Mouse (Mus musculus) embryo, embryonic 11.5 days (tissue): ENCODE measurements around the gene Zfp706.
A peak's percentile ranks its signal among the peaks of the same experiment; 100 is the strongest.

Source experiments
- DNase-seq: peaks from one replicate; pipeline ENCODE4 v3.0.0-alpha.2; 2012; ENCODE audit warnings: low read depth, low spot score

The Zfp706 gene

GRCm38 (mm10) chr15:36979488-36980201, 27.9 kb downstream of the Zfp706 start:
- peak; percentile 54 for DNase-seq

GRCm38 (mm10) chr15:36979159-36979487, 28.4 kb downstream of the Zfp706 start:
- no peak for DNase-seq

GRCm38 (mm10) chr15:36977823-36978222, 29.8 kb downstream of the Zfp706 start:
- no peak for DNase-seq

- DNase-seq: no peak
Observed at GRCm38 (mm10) chr15:36975690-36976089, 31.9 kb downstream of the Zfp706 start.

- no peak for DNase-seq
Observed at GRCm38 (mm10) chr15:36975256-36975620, 32.3 kb downstream of the Zfp706 start.

- no peak for DNase-seq
Observed at GRCm38 (mm10) chr15:36974614-36975255, 32.8 kb downstream of the Zfp706 start.

- no peak for DNase-seq
Observed at GRCm38 (mm10) chr15:36973714-36974113, 33.9 kb downstream of the Zfp706 start.

GRCm38 (mm10) chr15:36973290-36973689, 34.3 kb downstream of the Zfp706 start:
- no peak for DNase-seq

GRCm38 (mm10) chr15:36969794-36970193, 37.8 kb downstream of the Zfp706 start:
- no peak for DNase-seq

- DNase-seq: no peak
Observed at GRCm38 (mm10) chr15:36968295-36968694, 39.3 kb downstream of the Zfp706 start.

- peak; percentile 57 for DNase-seq
Observed at GRCm38 (mm10) chr15:36967381-36968211, 40.0 kb downstream of the Zfp706 start.

- DNase-seq: no peak
Observed at GRCm38 (mm10) chr15:36966940-36967339, 40.6 kb downstream of the Zfp706 start.

GRCm38 (mm10) chr15:36966466-36966865, 41.1 kb downstream of the Zfp706 start:
- DNase-seq: no peak

- DNase-seq: no peak
Observed at GRCm38 (mm10) chr15:36965743-36966142, 41.8 kb downstream of the Zfp706 start.

- DNase-seq: no peak
Observed at GRCm38 (mm10) chr15:36962931-36963330, 44.6 kb downstream of the Zfp706 start.

GRCm38 (mm10) chr15:36960876-36961237, 46.7 kb downstream of the Zfp706 start:
- DNase-seq: no peak

- no peak for DNase-seq
Observed at GRCm38 (mm10) chr15:36960010-36960875, 47.3 kb downstream of the Zfp706 start.

- no peak for DNase-seq
Observed at GRCm38 (mm10) chr15:36956221-36956620, 51.4 kb downstream of the Zfp706 start.

GRCm38 (mm10) chr15:36950258-36950657, 57.3 kb downstream of the Zfp706 start:
- DNase-seq: no peak

- no peak for DNase-seq
Observed at GRCm38 (mm10) chr15:36948866-36949546, 58.6 kb downstream of the Zfp706 start.
